Mouse (Mus musculus): ENCODE results near the gene Hpcal1. TPM values are rescaled to one million over a fixed set of nuclear protein-coding genes. Genes with fewer than 3 reads are reported as not detected.

Gene Hpcal1
- not detected in 2 replicates for polyA plus RNA-seq (2012; ENCODE audit: insufficient read depth, insufficient read length, low replicate concordance, missing spikeins)

DNA sequence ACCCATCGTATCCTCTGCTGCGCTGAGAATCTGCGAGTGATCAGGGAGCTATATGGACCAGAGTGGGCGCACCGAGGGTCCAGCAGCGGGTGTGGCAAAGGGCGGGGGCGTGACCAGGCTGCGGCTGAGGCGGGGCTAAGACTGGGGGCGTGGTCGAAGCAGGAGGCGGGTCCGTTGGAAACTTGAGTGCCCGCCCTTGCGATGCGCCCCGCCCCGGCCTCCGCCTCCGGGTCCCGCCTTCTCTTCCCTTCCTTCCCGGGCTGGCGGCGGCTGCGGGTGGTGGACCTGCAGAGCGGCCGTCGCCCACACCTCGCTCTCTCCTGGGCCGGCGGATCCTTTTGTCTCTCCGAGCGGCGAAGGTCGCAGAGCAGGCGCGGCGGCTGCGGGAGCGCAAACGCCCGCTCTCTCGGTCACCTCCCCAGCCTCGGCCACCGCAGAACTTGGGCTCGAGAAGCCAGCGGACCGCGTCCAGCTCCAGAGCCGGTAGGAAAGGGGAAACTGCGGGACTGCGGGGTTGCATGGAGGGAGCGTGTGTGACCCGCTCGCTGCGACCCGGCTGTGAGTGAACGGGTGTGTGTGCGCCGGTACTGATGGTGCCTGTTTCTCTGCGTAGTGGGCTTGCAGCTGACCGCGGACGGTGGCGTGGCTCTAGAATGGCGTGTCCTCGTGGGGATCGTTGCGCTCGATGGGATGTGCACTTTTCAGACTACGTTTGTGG, at the start of gene Hpcal1:
Gene Hpcal1, plus strand, starts transcription at position 293 of the 718 bp plus-strand sequence.
- under 1% methylated on average over 72 of the region's 72 CpGs for WGBS
- H3K4me3 ChIP-seq (ENCODE audit: insufficient read depth, low read depth, low read length), result peak within 1 kb of the TSS; percentile 55
- H3K27ac ChIP-seq (ENCODE audit: insufficient read depth, low read depth, low read length), result no peak within 1 kb of the TSS
- H3K4me1 ChIP-seq (ENCODE audit: control insufficient read depth, insufficient read depth, low read length), result peaks cover 25% of the 10 kb centered on the region
- TF ChIP-seq POLR2A (IDR thresholded peaks at IDR 0.05; ENCODE audit: insufficient read depth, low read depth, low read length) (no peak), CTCF (IDR thresholded peaks at IDR 0.05; ENCODE audit: insufficient read depth, low read depth, low read length) (no peak)

DNA sequence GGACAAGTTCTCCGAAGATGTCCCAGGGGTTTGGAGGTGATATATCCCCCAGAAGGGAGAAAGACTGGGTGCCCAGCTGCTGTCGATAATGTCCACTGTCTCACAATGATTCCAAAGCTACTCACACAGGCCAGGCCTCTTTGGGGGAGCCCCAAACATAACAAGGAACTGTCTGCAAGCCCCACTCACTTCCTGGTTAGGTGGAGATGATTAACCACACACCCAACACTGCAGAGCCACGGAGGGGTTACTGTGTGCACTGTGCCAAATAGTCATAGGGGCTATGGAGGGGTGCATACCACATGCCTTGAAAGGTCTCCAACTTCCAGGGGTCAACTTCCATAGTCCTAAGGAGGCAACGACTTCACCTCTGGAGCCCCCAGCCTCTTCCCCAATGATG, 49.4 kb upstream of the Hpcal1 start:
- H3K4me3 ChIP-seq (ENCODE audit: insufficient read depth, low read depth, low read length), result no peak overlapping the region
- 88% methylated on average over 4 of the region's 4 CpGs for WGBS
- H3K4me1 ChIP-seq (ENCODE audit: control insufficient read depth, insufficient read depth, low read length), result no peaks in the 10 kb centered on the region
- H3K27ac ChIP-seq (ENCODE audit: insufficient read depth, low read depth, low read length), result no peak overlapping the region
- TF ChIP-seq POLR2A (IDR thresholded peaks at IDR 0.05; ENCODE audit: insufficient read depth, low read depth, low read length) (no peak), CTCF (IDR thresholded peaks at IDR 0.05; ENCODE audit: insufficient read depth, low read depth, low read length) (no peak)

DNA sequence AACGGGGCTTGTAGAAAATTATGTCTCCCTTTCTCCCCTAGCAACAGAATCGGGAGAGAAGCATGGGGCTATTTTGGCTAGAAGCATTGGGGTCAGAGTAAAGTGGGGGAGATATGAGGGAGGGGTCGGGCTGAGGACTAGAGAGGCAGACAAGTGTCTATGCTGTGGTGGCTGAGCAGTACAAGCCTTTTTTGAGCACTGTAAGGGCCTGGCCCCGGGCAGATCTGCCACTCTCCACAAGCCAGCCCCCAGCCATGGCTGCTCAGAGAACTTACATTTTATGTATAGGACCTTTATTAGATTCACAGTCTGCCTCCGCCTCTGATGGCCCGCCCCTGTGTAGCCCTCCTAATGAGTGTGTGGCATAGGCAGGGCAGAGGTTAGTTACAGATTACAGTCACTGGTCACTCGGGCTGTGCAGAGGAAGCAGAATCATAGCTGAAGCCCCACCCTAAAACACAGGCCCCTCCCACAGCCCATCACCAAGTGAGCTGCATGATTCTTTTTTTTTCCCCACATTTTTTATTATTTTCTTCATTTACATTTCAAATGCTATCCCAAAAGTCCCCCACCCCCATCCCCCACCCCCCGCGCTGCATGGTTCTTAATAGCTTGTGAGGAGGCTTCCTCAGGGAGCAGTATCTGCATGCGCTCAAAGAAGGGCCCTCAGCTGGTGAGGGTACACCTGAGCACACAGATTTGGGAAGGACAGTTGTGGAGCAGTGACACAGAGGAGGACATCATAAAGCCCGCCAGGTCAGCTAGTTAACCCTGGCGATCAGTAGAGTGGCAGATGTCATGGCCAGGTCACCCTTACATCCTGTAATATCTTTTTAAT, 46.1 kb upstream of the Hpcal1 start:
- no peak overlapping the region for H3K4me3 ChIP-seq (ENCODE audit: insufficient read depth, low read depth, low read length)
- no peak for TF ChIP-seq POLR2A (IDR thresholded peaks at IDR 0.05; ENCODE audit: insufficient read depth, low read depth, low read length)
- TF ChIP-seq CTCF (IDR thresholded peaks at IDR 0.05; ENCODE audit: insufficient read depth, low read depth, low read length), result no peak

DNA sequence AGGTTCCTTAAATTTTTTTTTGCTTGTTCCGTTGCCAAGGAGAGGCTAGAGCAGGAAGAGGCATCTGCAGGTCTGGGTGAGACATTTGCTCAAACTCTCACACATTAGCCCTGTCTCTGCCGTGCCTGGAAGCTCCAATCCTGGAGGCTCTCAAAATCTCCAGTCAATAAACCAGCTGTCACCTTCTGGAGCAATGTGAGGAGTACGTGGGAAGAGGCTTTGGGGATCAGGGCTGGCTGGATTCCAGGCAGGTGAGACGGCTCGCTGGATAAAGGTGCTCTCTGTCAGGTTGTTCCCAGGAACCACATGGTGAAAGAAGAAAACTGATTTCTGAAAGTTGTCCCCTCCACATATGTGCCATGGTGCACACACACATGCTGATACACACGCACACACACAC, 44.2 kb upstream of the Hpcal1 start:
- 72% methylated on average over 6 of the region's 6 CpGs for WGBS
- no peak overlapping the region for H3K27ac ChIP-seq (ENCODE audit: insufficient read depth, low read depth, low read length)
- H3K4me1 ChIP-seq (ENCODE audit: control insufficient read depth, insufficient read depth, low read length), result no peaks in the 10 kb centered on the region
- H3K4me3 ChIP-seq (ENCODE audit: insufficient read depth, low read depth, low read length), result no peak overlapping the region
- TF ChIP-seq POLR2A (IDR thresholded peaks at IDR 0.05; ENCODE audit: insufficient read depth, low read depth, low read length), result no peak
- no peak for TF ChIP-seq CTCF (IDR thresholded peaks at IDR 0.05; ENCODE audit: insufficient read depth, low read depth, low read length)

More for the DNA sequence above, 46.1 kb upstream of the Hpcal1 start:
- WGBS, result 86% methylated on average over 12 of the region's 12 CpGs
- Histone ChIP-seq H3K27ac (ENCODE audit: insufficient read depth, low read depth, low read length) (no peak overlapping the region), H3K4me1 (ENCODE audit: control insufficient read depth, insufficient read depth, low read length) (no peaks in the 10 kb centered on the region)

DNA sequence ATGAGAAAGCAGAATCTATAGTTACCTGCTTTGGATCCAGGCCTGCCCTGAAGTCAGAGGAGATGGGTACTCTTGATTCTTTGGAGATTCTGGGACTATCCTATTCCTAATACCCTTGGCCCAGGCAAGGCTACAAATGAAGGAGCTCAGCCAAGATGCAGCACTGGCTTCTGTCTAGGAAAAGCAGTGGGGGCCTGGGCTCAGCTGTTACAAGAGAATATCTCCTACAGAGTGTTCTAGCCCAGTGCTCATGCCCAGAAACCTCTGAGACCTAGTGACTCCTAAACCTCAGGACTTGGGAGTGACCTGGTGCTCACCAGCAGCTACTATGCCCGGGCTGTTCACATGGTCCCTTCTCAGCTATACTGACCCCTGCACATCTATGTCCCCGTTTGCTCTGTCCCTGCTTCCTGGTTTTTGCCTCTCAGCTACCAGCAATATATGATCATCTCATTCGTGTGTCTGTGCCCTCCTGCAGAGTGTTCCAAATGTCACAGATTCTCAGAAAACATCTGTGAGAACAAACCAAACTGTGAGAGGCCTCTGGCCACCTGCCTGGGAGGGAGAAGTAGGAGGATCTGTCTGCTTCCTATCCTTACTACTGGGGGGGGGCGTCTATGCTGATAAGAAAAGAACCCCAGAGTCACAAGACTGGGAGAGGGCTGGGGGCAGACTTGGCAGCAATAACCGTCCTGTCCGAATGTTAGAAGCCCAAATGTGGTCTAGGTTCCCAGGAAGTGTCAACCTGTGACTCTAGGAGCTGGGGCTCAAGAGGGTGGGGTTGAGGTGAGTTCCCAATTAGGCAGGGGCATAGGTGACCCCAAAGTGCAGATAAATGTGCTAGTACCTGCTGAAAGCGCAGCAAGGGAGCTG, 39.2 kb upstream of the Hpcal1 start:
- no peak overlapping the region for H3K4me3 ChIP-seq (ENCODE audit: insufficient read depth, low read depth, low read length)
- H3K27ac ChIP-seq (ENCODE audit: insufficient read depth, low read depth, low read length), result no peak overlapping the region
- TF ChIP-seq CTCF (IDR thresholded peaks at IDR 0.05; ENCODE audit: insufficient read depth, low read depth, low read length), result no peak
- no peak for TF ChIP-seq POLR2A (IDR thresholded peaks at IDR 0.05; ENCODE audit: insufficient read depth, low read depth, low read length)
- WGBS, result 81% methylated on average over 7 of the region's 7 CpGs
- peaks cover 4% of the 10 kb centered on the region for H3K4me1 ChIP-seq (ENCODE audit: control insufficient read depth, insufficient read depth, low read length)

DNA sequence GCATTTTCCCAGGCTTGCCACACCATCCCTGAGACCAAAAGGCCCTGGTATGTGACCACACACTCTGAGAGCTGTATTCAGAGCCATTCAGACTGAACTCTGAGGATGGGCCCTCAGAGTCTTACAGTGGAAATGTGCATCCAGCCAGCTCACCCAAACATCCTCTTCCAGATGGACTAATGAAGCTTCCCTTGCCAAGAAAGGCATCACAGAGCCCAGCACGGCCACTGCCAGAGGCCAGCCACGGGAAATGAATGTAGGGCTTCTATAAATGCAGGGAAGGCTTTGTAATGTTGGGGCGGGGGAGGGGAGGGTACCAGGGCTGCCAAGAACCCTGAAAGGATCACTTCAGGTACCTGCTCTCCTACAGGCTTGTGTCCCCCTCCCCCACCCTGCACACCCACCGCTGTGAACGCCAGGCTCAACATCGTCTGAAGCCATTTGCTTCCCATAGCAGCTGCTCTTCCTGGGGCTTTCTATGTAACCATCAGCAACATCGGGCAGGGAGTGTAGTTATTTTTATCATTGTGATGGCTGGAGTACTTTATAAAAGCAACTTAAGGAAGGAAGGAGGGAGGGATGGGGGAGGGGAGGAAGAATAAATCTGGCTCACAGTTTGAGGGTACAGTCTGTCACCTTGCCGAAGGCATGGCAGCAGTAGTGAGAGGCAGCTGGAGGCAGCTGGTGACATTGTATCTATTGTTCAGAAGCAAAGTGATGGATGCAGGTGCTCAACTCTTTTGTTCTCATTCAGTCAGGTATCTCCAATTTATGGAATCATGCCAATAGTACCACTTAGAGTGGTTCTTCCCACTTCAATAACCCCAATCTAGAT, 38.2 kb upstream of the Hpcal1 start:
- 25% methylated on average over 8 of the region's 8 CpGs for WGBS
- no peak overlapping the region for H3K27ac ChIP-seq (ENCODE audit: insufficient read depth, low read depth, low read length)
- TF ChIP-seq CTCF (IDR thresholded peaks at IDR 0.05; ENCODE audit: insufficient read depth, low read depth, low read length) (no peak), POLR2A (IDR thresholded peaks at IDR 0.05; ENCODE audit: insufficient read depth, low read depth, low read length) (no peak)
- H3K4me1 ChIP-seq (ENCODE audit: control insufficient read depth, insufficient read depth, low read length), result peaks cover 4% of the 10 kb centered on the region
- no peak overlapping the region for H3K4me3 ChIP-seq (ENCODE audit: insufficient read depth, low read depth, low read length)

DNA sequence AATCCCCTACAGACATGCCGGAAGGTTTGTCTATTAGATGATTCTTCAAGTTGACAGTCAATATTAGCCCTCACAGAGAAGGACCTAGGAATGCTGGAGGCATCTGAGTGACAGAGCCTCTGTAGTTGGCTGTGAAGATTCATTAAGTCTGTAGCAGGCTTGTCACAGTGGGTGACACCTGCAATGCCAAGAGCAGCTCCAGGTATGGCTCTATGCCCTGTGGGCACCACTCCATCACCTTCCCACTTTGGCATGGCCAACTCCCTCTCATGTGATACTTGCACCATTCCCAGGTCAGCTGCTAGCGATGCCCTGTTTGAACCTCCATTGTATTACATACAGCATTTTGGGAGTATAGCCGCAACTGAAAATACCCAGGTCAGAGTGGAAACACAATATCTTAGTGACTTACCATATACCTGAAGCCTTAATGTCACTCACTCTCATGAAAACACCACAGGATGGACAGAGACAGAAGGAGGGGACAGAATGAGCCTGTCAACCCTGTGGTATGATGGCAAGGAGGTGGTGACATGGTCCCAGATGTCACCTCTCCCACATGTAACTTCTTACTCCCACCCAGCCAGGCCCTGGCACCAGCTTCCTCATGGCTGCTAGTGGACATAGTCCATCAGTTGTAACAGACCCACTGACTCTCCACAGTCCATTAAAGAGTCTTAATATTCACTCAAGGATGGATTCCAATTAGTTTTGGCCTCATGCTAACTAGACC, 37.4 kb upstream of the Hpcal1 start:
- Histone ChIP-seq H3K27ac (ENCODE audit: insufficient read depth, low read depth, low read length) (no peak overlapping the region), H3K4me1 (ENCODE audit: control insufficient read depth, insufficient read depth, low read length) (peaks cover 4% of the 10 kb centered on the region), H3K4me3 (ENCODE audit: insufficient read depth, low read depth, low read length) (no peak overlapping the region)
- 95% methylated on average over 3 of the region's 3 CpGs for WGBS
- TF ChIP-seq POLR2A (IDR thresholded peaks at IDR 0.05; ENCODE audit: insufficient read depth, low read depth, low read length) (no peak), CTCF (IDR thresholded peaks at IDR 0.05; ENCODE audit: insufficient read depth, low read depth, low read length) (no peak)

Data from olfactory bulb, adult 2 months (tissue).